Mouse (Mus musculus): ENCODE measurements at regions not wholly inside any gene's neighbourhood (a gene's known extent, or its start where the extent isn't known, plus 50 kb on each side); places are given as distances from the start of the nearest gene placed in this dataset.

DNA sequence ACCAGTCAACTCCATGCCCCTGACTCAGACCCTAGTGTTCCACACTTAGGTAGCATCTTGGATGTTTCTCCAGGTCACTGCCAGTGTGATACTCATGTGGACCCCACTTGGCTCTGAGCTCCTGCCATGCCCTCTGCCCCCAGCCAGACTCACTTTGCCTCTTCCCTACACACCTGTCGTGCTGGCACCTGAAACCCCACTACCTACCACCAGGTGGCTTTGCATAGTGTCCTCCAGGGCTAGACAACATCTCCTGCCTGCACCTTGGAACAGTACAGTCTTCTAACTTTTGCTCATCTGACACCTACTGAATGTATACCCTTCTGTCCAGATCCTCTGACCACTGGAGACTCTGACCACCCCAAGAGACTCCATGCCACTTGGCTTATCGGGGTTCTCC lies 80.6 kb downstream of the Fam53a start:
- DNase-seq (ENCODE audit: low read depth, low spot score) = no peak
- 65% methylated on average over 2 of the region's 2 CpGs for WGBS

DNA sequence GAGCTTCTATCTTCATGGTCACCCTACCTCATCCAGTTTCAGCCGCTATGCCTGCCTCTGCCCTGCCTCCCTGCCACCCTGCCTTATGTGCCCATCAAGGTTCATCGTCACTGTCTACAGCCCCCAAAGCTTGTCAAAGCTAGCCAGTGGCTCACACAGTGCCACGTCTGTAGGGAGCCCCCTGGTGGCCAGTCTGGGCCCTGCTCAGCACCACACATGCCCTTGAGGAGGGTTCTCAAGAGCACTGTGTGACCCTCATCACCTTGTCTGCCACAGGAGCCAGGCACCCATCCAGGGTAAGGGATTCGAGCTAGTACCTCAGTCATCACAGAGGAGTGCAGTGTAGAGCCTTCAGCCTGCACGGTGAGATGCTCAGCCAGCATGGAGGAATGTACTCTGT lies 86.1 kb downstream of the Fam53a start:
- WGBS = 20% methylated on average over 5 of the region's 5 CpGs
- DNase-seq (ENCODE audit: low read depth, low spot score) = no peak

DNA sequence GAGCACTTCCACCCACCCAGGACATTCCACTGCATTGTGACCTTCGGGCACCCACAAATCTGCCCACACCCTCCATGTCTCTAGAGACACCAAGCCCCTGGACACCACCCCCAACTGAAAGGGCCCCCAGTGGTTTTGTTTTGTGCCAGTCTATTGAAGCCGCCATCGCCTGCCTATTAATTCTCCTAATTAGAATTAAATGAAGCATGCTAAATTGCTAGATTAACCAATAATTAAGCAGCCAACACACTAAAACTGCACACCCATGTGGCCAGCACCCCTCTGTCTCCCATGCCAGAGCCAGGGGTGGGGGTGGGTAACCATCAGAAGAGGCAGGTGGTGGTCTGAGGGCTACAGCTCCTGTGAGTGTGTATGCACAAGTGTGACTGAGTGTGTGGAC lies 86.8 kb downstream of the Fam53a start:
- 95% methylated on average over 3 of the region's 3 CpGs for WGBS
- no peak for DNase-seq (ENCODE audit: low read depth, low spot score)

DNA sequence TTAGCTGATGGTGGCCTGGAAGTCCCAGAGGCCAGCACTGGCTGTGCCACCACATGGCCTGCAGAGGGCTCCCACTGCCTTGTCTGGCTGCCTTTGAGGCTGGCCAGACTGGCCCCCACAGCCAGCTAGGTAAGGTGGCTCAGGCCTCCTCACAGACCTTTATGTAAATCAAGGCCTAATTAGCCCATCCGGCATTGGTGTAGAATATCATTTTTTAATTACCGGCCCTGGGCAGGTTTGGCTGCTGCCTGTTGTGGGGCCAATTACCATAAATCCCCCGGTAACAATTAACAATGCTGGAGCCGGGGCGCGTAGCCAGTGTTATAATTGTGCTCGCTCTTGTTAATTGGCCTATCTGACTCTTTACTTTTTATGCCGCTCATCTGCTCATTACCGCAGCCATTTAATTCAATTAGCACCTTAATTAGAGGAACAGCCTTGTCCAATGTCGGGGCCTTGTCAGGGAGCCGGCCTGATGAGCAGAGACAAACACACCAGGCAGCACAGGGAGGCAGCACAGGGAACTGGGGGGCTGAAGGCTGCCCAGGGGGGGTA lies 87.4 kb downstream of the Fam53a start:
- 73% methylated on average over 11 of the region's 11 CpGs for WGBS
- DNase-seq (ENCODE audit: low read depth, low spot score) = no peak

DNA sequence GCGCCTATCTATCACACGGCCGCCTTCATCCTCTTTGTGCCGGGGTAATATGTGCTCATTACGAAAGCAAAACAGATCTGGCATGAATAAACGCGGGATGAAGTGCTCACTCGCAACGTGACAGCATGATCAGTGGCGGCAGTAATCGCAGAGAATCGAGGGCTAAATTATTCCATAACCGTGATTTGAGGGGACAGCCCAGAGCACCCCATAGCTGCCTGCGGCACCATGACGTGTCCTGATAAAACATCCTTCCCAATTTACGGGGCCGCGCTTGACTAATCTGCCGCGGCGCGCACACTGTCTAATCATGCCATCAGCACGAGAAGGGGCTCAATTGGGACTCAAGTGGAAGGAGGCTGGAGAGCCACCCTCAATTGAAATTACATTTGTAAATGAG lies 89.2 kb downstream of the Fam53a start:
- 45% methylated on average over 23 of the region's 23 CpGs for WGBS
- DNase-seq (ENCODE audit: low read depth, low spot score) = no peak

DNA sequence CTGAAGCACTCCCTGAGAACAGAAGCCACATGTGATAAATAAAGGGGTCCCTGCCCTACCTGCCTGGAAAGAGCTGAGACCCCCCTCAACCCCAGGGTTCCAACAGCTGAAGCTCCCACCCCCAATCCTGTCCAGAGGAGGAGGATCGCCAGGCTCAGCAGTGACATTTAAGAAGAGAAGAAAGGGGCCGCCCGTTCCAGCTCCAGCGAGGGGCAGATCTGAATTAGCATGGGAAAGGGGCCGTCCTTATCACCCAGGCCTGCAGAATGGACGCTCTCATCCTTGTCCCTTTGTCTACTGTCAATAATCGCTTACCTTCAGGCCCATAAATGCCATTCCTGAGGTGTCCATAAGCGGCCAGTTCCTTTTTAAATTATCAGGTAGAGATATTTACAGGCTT lies 92.0 kb downstream of the Fam53a start:
- no peak for DNase-seq (ENCODE audit: low read depth, low spot score)
- WGBS = 10% methylated on average over 8 of the region's 8 CpGs

DNA sequence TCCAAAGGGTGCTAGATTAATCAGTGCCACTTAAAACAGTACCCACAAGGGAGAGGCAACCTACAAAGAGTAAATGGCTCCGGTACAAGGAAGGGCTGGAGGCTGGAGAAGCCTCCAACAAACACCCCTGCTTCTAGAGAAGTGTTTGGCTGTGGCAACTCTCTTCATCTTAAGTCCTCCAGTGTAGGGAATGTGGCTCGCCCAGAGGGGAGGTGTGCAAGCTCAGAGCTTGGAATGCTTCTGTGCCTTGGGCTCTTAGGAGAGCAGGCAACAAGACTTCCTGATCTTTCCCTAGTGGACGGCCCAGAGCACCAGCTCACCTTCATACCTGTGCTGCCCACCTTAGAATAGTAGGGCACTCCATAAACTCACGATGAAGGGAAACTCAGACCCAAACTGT lies 92.4 kb downstream of the Fam53a start:
- WGBS = 37% methylated on average over 4 of the region's 4 CpGs
- no peak for DNase-seq (ENCODE audit: low read depth, low spot score)

DNA sequence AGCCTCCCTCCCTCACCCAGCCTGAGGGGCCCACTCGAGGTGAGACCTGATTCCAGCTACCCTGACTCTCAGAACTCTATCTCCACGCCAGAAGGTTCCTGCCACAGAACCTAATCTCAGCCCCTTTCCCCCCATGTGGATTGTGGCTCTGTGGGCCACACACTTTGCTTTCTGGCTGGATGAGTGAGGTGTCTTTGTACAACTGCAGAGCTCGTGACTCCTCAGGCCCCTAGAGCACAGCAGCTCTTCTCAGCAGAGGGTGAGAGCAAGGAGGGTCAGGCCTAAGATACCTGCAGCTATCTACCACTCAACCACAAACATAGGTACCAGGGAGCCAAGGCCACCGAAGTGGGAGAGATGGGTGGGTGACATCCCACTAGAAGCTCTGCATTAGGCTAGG lies 93.2 kb downstream of the Fam53a start:
- 53% methylated on average over 4 of the region's 4 CpGs for WGBS
- DNase-seq (ENCODE audit: low read depth, low spot score) = no peak

DNA sequence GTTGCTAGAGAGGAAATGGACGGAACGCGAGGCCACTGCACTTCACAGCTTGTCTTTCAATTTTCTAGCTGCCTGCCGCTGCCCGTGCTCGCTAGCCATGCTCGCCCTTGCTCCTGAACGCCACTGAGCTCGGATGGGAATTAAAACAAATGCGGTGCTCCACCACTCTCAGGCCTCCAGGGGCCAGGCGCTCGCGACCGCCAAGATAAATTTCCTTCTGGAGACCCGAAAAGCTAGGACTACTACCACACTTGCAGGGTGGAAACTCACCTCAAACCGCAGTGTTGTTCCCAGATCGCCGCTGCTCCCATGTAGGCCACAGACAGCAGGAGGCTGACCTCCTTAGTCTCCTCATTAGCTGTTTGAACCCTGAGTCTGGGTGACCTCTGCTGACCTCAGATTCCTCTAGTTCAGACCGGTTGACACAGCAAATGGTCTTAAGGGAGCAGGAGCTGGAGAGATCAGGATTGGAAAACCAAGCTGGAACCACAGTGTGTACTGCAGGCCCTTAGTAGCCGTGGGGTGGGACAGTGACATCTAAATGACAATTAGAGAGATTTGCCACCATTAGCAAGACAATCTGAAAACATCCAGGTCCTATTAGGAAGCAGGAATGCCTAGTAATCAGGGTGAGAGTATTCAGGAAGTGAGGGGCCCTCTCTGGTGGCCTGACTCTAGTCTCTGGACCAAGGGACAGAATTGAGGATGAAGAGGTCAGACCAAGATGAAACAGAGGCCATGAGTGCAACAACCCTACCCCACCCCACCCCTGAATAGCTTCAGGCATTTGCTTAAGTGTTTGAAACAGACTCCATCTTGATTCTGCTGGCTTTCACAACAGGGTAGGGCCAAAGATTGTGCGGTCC lies 94.1 kb downstream of the Fam53a start:
- 38% methylated on average over 21 of the region's 21 CpGs for WGBS
- DNase-seq (ENCODE audit: low read depth, low spot score) = no peak

DNA sequence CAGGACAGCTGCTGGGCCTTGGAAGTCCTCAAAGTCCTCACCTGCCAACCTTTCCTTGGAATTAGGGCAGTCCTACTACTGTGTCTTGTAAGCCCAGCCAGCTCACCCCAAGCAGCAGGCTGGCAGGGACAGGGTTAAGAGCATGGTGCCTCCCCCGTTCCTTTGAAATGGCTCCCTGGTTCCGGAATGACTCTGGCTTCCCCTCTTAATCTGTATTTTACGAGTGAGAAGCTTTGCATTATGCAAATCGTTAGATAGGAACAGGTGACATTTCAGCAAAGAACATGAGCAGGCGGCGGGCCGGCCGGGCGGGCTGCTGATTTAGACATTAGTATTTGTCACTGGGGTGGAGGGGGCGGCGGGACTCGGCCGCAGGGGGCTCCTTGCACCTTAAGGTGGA lies 95.1 kb downstream of the Fam53a start:
- no peak for DNase-seq (ENCODE audit: low read depth, low spot score)
- WGBS = 12% methylated on average over 13 of the region's 13 CpGs

DNA sequence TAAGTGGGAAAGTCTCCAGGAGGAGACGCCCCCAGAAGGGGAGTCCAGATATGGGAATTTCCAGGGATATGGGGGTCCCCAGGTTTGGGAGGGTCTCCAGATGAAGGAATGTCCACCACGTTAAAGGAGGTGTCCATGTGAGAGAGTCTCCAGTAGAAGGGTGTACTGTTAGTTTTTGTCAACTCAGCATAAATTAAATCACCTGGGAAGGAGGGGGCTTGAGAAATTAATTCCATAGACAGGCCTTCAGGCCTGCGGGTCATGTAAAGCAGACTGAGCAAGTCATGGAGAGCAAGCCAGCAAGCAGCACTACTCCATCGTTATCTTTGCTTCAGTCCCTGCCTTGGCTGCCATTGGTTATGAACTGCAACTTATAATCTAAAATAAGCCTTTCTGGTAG lies 96.2 kb downstream of the Fam53a start:
- 91% methylated on average over 4 of the region's 4 CpGs for WGBS
- no peak for DNase-seq (ENCODE audit: low read depth, low spot score)

DNA sequence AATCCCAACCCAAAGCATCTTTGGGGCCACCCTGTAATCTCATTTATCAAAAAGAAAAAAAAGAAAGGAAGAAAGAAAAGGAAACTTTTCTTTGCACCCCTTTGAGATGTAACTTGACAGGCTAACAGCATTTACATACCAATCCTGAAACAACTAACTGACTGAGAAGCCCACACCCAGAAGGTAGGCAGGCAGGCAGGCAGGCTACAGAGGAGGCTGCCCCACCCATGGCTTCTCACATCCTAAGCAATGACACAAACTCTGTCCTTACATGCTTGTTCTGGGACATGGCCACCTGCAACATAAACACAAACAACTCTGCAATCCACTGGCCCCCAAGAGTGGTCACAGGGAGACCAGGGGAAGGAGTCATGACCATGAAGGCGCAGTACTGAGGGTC lies 97.5 kb upstream of the Nkx1-1 start:
- WGBS = 90% methylated on average over 1 of the region's 1 CpGs
- no peak for DNase-seq (ENCODE audit: low read depth, low spot score)

DNA sequence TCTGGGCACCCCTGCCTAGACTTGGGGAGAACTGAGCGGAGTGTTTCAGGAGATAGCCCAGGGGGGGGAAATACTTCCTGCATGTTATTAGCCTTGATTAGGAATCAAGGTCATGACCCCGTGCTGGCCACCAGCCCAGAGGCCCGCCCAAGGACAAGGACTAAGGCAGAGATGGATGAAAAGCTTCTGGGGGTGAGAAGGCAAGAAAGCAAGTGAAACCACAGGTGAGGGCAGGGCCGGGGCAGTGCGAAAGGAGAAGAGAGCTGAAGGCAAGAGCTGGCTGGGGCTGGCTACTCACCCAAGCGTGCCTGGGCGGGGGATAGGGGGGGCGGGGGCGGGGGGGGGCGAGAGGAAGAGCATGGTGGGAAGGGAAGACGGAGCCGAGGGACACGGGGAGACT lies 96.0 kb upstream of the Nkx1-1 start:
- no peak for DNase-seq (ENCODE audit: low read depth, low spot score)
- 36% methylated on average over 13 of the region's 13 CpGs for WGBS

DNA sequence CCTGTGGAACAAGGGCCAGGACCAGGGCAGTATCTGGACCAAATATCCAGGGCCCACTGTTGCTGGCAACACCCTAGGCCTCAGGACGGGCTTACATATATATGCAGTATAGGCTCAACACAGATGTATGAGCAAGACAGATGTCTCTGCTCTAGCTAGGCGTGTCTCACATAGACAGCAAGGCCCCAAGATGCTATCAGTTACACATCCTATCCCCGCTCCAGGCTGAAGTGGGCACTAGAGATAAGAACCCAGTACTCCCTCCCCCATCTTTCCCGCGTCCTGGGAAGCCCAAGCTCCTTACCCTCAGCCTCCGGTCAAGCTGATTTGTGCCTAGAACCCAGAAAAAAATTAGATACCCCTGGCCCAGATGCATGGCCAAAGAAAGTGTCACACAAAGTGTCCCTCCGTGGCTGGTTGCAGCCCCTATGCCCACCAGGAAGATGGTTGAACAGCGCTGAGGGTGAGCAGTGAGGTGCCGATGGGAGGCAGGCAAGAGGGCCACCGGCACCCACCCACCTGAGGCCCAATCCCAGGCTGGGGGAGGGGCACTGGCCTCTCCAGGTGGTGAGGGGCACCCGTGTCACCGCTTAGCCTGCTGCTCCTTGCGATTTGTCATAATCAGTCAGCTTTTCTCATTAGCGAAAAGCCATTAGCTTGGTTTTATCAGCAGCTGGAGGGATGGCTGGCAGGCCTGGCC lies 95.3 kb upstream of the Nkx1-1 start:
- WGBS = 69% methylated on average over 14 of the region's 14 CpGs
- no peak for DNase-seq (ENCODE audit: low read depth, low spot score)

DNA sequence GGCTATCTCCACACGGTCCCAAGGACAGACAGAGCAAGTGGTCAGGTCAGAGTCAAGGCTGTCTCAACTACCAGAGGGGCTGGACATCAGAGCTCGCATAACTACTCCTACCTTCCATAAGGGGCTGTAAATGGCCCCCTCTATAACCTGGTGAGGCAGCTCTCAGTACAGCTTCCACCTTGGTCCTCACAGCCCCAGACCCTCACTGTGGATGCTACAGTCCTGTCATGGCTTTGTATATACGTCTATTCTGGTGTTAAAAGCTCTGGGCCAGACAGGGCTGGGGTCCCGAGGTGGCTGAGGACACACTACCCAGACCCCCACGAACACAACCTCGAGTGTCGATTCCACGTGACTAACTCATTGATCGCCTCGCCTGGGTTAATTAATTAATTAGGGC lies 94.0 kb upstream of the Nkx1-1 start:
- DNase-seq (ENCODE audit: low read depth, low spot score) = no peak
- WGBS = 65% methylated on average over 10 of the region's 10 CpGs

DNA sequence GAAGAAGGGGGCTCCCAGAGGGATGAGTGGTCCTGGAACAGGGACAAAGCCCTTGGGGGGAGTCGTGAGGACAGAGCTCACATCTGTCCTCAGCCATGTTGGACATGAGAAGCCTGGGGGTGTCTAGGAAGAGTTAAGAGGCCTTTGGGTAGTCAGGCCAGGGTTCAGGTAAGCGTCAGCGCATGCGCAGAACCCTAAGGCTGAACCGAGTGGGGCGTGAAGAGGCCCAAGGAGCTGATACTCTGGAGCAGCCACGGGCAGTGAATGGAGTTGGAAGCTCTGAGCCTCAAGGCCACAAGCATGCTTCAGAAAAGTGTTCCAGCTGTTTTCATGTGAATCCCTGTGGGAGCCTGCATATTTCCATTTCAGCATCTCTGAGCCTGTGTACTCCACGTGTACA lies 93.5 kb upstream of the Nkx1-1 start:
- WGBS = 83% methylated on average over 8 of the region's 8 CpGs
- DNase-seq (ENCODE audit: low read depth, low spot score) = no peak

DNA sequence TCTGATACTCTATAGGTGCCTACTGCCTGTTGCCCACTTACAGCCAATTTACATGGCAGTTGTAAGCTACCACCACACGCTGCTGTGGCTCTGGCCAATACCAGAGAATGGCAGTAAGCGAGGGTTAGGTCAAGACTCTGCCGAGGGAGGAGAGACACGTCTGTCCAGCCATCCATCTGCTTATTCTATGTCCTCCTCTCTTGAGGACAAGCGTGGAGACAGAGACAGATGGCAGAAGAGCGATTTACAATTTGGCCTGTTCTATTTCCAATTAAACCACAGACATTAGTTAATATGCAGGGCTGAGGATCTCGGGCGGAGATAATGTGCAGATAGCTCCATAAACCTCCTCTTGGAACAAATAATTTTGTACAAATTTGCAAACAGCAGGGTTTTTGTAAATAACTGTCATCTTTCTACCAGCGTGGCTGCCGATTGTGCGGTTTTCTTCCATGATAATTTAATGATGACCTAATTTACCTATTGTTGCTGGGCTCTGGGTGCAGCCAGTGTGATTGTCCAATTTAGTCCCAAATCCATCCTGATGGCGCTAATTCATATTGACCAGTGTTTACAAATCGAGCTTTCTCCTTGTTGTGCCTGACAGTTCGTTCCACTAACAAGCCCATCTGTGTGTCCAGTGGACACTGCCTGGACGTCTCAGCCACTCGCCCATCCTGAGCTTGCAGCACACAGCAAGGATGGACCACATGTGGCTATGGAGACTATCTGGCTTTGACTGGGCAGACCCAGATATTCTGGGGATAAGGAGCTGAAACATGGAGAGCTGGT lies 88.4 kb upstream of the Nkx1-1 start:
- DNase-seq (ENCODE audit: low read depth, low spot score) = no peak
- 87% methylated on average over 16 of the region's 16 CpGs for WGBS

DNA sequence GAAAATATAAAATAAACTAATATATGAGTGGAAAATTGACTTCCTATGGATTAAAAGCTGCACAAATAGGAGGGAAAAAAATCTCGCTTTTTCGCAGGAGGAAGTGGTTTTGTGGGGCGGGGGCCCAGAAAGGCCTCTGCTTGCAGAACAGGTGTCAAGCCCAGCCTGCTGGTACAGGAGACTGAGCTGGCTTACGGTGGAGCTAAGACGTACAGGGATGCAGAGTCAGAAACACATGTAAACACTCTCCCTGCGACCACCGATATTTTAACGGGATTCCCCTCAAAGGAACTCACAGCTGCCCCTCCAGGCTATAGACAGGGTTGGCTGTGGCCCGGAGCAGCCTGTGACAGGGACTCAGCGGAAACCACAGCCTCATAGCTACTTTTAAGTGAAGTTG lies 87.1 kb upstream of the Nkx1-1 start:
- DNase-seq (ENCODE audit: low read depth, low spot score) = no peak
- WGBS = 58% methylated on average over 10 of the region's 10 CpGs

DNA sequence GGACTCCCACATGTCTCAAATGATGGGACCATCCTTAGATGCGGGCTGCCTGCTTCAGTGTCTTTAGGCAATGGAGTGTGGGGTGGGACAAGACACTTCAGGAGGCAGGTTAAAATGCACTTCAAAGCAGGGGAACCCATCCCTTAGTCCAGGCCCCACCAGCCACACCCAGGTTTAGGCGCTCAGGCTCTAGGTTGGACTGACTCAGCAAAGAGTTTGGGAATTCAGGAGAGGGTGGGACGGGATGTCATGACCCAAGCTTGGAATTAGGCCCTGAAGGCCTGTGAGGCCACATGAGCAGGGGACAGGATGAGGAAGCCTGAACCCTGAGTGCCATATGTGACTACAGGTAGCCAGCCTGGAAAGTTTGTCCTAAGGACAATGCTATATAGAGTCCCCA lies 85.6 kb upstream of the Nkx1-1 start:
- no peak for DNase-seq (ENCODE audit: low read depth, low spot score)
- WGBS = 74% methylated on average over 3 of the region's 3 CpGs

DNA sequence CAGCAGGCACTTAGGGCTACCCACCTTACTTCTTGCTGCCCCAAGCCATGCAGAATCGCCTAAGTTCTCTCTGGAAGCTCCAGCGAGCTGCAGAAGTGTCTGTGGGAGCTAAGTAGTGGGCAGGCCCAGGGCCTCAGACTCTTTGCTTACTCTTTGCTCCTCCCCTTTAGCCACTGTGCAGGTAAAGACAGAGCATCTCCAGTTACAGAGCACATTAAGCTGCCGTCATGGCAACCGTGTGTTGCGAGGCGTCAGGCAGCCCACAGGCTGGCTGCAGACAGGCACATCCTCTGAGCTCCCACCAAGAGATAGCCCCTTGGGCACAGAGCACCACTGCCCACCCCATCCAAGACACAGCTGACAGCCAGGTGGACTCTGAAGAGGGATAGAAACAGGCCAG lies 85.1 kb upstream of the Nkx1-1 start:
- DNase-seq (ENCODE audit: low read depth, low spot score) = no peak
- 37% methylated on average over 6 of the region's 6 CpGs for WGBS

All from large intestine, adult 2 months (tissue).